Mouse (Mus musculus): ENCODE results near the gene Lrrn4. TPM values are rescaled to one million over a fixed set of nuclear protein-coding genes. Genes with fewer than 3 reads are reported as not detected.

The Lrrn4 gene
- polyA plus RNA-seq, 1 experiment = not detected

GRCm38 (mm10) chr2:132902056-132902455 lies 21.4 kb upstream of the Lrrn4 start:
- H3ac ChIP-seq (ENCODE audit: control insufficient read depth, insufficient read length, low read depth) = no peak overlapping the region
- peaks cover 6% of the 10 kb centered on the region for H3K27me3 ChIP-seq (ENCODE audit: control insufficient read depth, insufficient read depth, insufficient read length)
- no peak for TF ChIP-seq MYOD1 (IDR thresholded peaks at IDR 0.05; ENCODE audit: control insufficient read depth, insufficient read length, low read depth)
- TF ChIP-seq CTCF (IDR thresholded peaks at IDR 0.05; ENCODE audit: control insufficient read depth, insufficient read depth, insufficient read length) = no peak
- TF ChIP-seq MAX (IDR thresholded peaks at IDR 0.05) = no peak
- TF ChIP-seq MYOG (IDR thresholded peaks at IDR 0.05; ENCODE audit: control insufficient read depth, extremely low read depth, insufficient read length) = no peak
- TF ChIP-seq CEBPB (IDR thresholded peaks at IDR 0.05; ENCODE audit: low read depth) = no peak
- no peak for TF ChIP-seq FOSL1 (IDR thresholded peaks at IDR 0.05; ENCODE audit: insufficient read depth, low read length, poor library complexity, severe bottlenecking)
- no peak for TF ChIP-seq USF1 (IDR thresholded peaks at IDR 0.05; ENCODE audit: low read depth)
- no peaks in the 10 kb centered on the region for H3K79me2 ChIP-seq (ENCODE audit: control insufficient read depth, insufficient read depth)
- H3K79me3 ChIP-seq (ENCODE audit: low read depth) = no peaks in the 10 kb centered on the region
- no peaks in the 10 kb centered on the region for H3K36me3 ChIP-seq (ENCODE audit: control insufficient read depth, insufficient read depth)
- H3K4me3 ChIP-seq (ENCODE audit: insufficient read depth, poor library complexity, severe bottlenecking) = no peak overlapping the region

- no peak overlapping the region for H3K4me3 ChIP-seq (ENCODE audit: insufficient read depth, poor library complexity, severe bottlenecking)
- no peaks in the 10 kb centered on the region for H3K36me3 ChIP-seq (ENCODE audit: control insufficient read depth, insufficient read depth)
- no peak overlapping the region for H3ac ChIP-seq (ENCODE audit: control insufficient read depth, insufficient read length, low read depth)
- H3K79me2 ChIP-seq (ENCODE audit: control insufficient read depth, insufficient read depth) = no peaks in the 10 kb centered on the region
- H3K27me3 ChIP-seq (ENCODE audit: control insufficient read depth, insufficient read depth, insufficient read length) = peaks cover 6% of the 10 kb centered on the region
- TF ChIP-seq MYOD1 (IDR thresholded peaks at IDR 0.05; ENCODE audit: control insufficient read depth, insufficient read length, low read depth) (no peak), USF1 (IDR thresholded peaks at IDR 0.05; ENCODE audit: low read depth) (no peak), CTCF (IDR thresholded peaks at IDR 0.05; ENCODE audit: control insufficient read depth, insufficient read depth, insufficient read length) (no peak), FOSL1 (IDR thresholded peaks at IDR 0.05; ENCODE audit: insufficient read depth, low read length, poor library complexity, severe bottlenecking) (no peak), MYOG (IDR thresholded peaks at IDR 0.05; ENCODE audit: control insufficient read depth, extremely low read depth, insufficient read length) (no peak), MAX (IDR thresholded peaks at IDR 0.05) (no peak), CEBPB (IDR thresholded peaks at IDR 0.05; ENCODE audit: low read depth) (no peak)
- no peaks in the 10 kb centered on the region for H3K79me3 ChIP-seq (ENCODE audit: low read depth)
Observed at GRCm38 (mm10) chr2:132901636-132902035, 20.9 kb upstream of the Lrrn4 start.

- Histone ChIP-seq H3K27me3 (ENCODE audit: control insufficient read depth, insufficient read depth, insufficient read length) (peaks cover 6% of the 10 kb centered on the region), H3K4me3 (ENCODE audit: insufficient read depth, poor library complexity, severe bottlenecking) (no peak overlapping the region), H3K79me2 (ENCODE audit: control insufficient read depth, insufficient read depth) (no peaks in the 10 kb centered on the region), H3K79me3 (ENCODE audit: low read depth) (no peaks in the 10 kb centered on the region), H3ac (ENCODE audit: control insufficient read depth, insufficient read length, low read depth) (no peak overlapping the region), H3K36me3 (ENCODE audit: control insufficient read depth, insufficient read depth) (no peaks in the 10 kb centered on the region)
- TF ChIP-seq MYOD1 (IDR thresholded peaks at IDR 0.05; ENCODE audit: control insufficient read depth, insufficient read length, low read depth) = no peak
- TF ChIP-seq FOSL1 (IDR thresholded peaks at IDR 0.05; ENCODE audit: insufficient read depth, low read length, poor library complexity, severe bottlenecking) = no peak
- TF ChIP-seq USF1 (IDR thresholded peaks at IDR 0.05; ENCODE audit: low read depth) = no peak
- no peak for TF ChIP-seq CTCF (IDR thresholded peaks at IDR 0.05; ENCODE audit: control insufficient read depth, insufficient read depth, insufficient read length)
- no peak for TF ChIP-seq MYOG (IDR thresholded peaks at IDR 0.05; ENCODE audit: control insufficient read depth, extremely low read depth, insufficient read length)
- no peak for TF ChIP-seq CEBPB (IDR thresholded peaks at IDR 0.05; ENCODE audit: low read depth)
- TF ChIP-seq MAX (IDR thresholded peaks at IDR 0.05) = no peak
Observed at GRCm38 (mm10) chr2:132900596-132900995, 19.9 kb upstream of the Lrrn4 start.

GRCm38 (mm10) chr2:132898211-132898610 lies 17.5 kb upstream of the Lrrn4 start:
- H3K36me3 ChIP-seq (ENCODE audit: control insufficient read depth, insufficient read depth) = no peaks in the 10 kb centered on the region
- peaks cover 9% of the 10 kb centered on the region for H3K27me3 ChIP-seq (ENCODE audit: control insufficient read depth, insufficient read depth, insufficient read length)
- TF ChIP-seq MAX (IDR thresholded peaks at IDR 0.05) = no peak
- no peak for TF ChIP-seq MYOD1 (IDR thresholded peaks at IDR 0.05; ENCODE audit: control insufficient read depth, insufficient read length, low read depth)
- TF ChIP-seq USF1 (IDR thresholded peaks at IDR 0.05; ENCODE audit: low read depth) = no peak
- H3ac ChIP-seq (ENCODE audit: control insufficient read depth, insufficient read length, low read depth) = no peak overlapping the region
- H3K79me2 ChIP-seq (ENCODE audit: control insufficient read depth, insufficient read depth) = no peaks in the 10 kb centered on the region
- no peak overlapping the region for H3K4me3 ChIP-seq (ENCODE audit: insufficient read depth, poor library complexity, severe bottlenecking)
- no peaks in the 10 kb centered on the region for H3K79me3 ChIP-seq (ENCODE audit: low read depth)

GRCm38 (mm10) chr2:132893826-132894225 lies 13.1 kb upstream of the Lrrn4 start:
- Histone ChIP-seq H3K4me3 (ENCODE audit: insufficient read depth, poor library complexity, severe bottlenecking) (no peak overlapping the region), H3K79me3 (ENCODE audit: low read depth) (no peaks in the 10 kb centered on the region), H3K27me3 (ENCODE audit: control insufficient read depth, insufficient read depth, insufficient read length) (peaks cover 3% of the 10 kb centered on the region), H3K79me2 (ENCODE audit: control insufficient read depth, insufficient read depth) (no peaks in the 10 kb centered on the region), H3K36me3 (ENCODE audit: control insufficient read depth, insufficient read depth) (no peaks in the 10 kb centered on the region), H3ac (ENCODE audit: control insufficient read depth, insufficient read length, low read depth) (no peak overlapping the region)
- TF ChIP-seq MYOD1 (IDR thresholded peaks at IDR 0.05; ENCODE audit: control insufficient read depth, insufficient read length, low read depth) (no peak), USF1 (IDR thresholded peaks at IDR 0.05; ENCODE audit: low read depth) (no peak), MYOG (IDR thresholded peaks at IDR 0.05; ENCODE audit: control insufficient read depth, extremely low read depth, insufficient read length) (no peak), FOSL1 (IDR thresholded peaks at IDR 0.05; ENCODE audit: insufficient read depth, low read length, poor library complexity, severe bottlenecking) (no peak), CEBPB (IDR thresholded peaks at IDR 0.05; ENCODE audit: low read depth) (no peak), CTCF (IDR thresholded peaks at IDR 0.05; ENCODE audit: control insufficient read depth, insufficient read depth, insufficient read length) (no peak), MAX (IDR thresholded peaks at IDR 0.05) (no peak)

- H3K27me3 ChIP-seq (ENCODE audit: control insufficient read depth, insufficient read depth, insufficient read length) = peaks cover 18% of the 10 kb centered on the region
- H3K4me3 ChIP-seq (ENCODE audit: insufficient read depth, poor library complexity, severe bottlenecking) = no peak overlapping the region
- no peak overlapping the region for H3ac ChIP-seq (ENCODE audit: control insufficient read depth, insufficient read length, low read depth)
- no peak for TF ChIP-seq MAX (IDR thresholded peaks at IDR 0.05)
- no peak for TF ChIP-seq MYOG (IDR thresholded peaks at IDR 0.05; ENCODE audit: control insufficient read depth, extremely low read depth, insufficient read length)
- TF ChIP-seq CEBPB (IDR thresholded peaks at IDR 0.05; ENCODE audit: low read depth) = no peak
- TF ChIP-seq CTCF (IDR thresholded peaks at IDR 0.05; ENCODE audit: control insufficient read depth, insufficient read depth, insufficient read length) = no peak
- TF ChIP-seq FOSL1 (IDR thresholded peaks at IDR 0.05; ENCODE audit: insufficient read depth, low read length, poor library complexity, severe bottlenecking) = no peak
- no peak for TF ChIP-seq USF1 (IDR thresholded peaks at IDR 0.05; ENCODE audit: low read depth)
- no peak for TF ChIP-seq MYOD1 (IDR thresholded peaks at IDR 0.05; ENCODE audit: control insufficient read depth, insufficient read length, low read depth)
- H3K36me3 ChIP-seq (ENCODE audit: control insufficient read depth, insufficient read depth) = no peaks in the 10 kb centered on the region
- no peaks in the 10 kb centered on the region for H3K79me3 ChIP-seq (ENCODE audit: low read depth)
- no peaks in the 10 kb centered on the region for H3K79me2 ChIP-seq (ENCODE audit: control insufficient read depth, insufficient read depth)
Observed at GRCm38 (mm10) chr2:132885312-132885711, 4.6 kb upstream of the Lrrn4 start.

All from C2C12 (cell line).